9 mouse cellular contexts compared by ENCODE assay signal in the genomic region with DNA sequence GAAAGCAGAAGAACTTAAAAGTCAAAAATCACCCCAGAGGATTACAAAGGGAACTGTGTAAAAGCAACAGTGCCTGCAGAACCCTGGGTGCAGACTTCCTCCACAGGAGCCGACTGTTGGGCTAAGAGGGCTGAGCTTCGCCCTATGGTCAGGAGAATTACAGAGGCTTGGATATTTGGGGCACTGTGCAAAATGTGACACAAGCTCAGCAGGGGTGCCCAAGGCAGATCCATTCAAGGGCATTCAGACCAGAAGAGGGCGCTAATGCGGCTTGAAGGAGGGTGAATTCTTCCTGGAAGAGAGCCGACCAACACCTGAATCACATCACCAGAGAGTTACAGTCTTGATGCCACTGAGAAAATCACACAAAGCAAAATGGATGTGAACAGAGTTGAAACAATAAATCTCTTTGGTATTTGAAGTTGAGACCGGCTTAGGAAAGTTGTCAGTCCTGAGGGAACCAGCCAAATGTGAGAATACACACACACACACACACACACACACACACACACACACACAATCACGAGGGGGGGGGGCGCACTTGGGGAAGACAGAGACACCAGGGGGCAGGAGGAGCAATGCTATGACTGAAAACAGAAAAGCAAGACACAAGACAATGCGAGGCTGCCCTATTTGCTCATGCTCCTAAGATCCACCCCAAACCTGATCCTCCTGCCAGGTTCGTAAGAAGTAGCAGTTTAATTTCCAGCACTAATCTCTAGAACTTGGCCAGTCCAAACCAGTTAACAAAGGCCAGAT. TPM values are rescaled to one million over a fixed set of nuclear protein-coding genes. Genes with fewer than 3 reads are reported as not detected.
DNase-seq lines count a peak whose midpoint lies in the region; ATAC-seq and TF ChIP-seq lines count a peak whose summit lies in the region.
"Had no signal": no experiment of that assay in that cellular context is flagged by ENCODE, and none has a peak within 500 bp of the region (broad histone marks: within the 10 kb centered on the region; RNA-seq: fewer than 3 reads in every experiment).

No protein-coding gene starts in this region.

- H3K36me3 ChIP-seq in hindbrain, embryonic 10.5 days = 0 out of 2 replicates have a peak, but pooled peaks cover 3% of the 10 kb centered on the region
- no peaks in the 10 kb centered on the region for H3K36me3 ChIP-seq in hindbrain, embryonic 16.5 days (ENCODE audit: control insufficient read depth, insufficient read depth, low read length)
- peaks cover 72% of the 10 kb centered on the region for H3K36me3 ChIP-seq in E14TG2a.4 (ENCODE audit: insufficient read depth, low read length)

- peak; percentile 63 for TF ChIP-seq CTCF in E14TG2a.4 (conservative IDR thresholded peaks at IDR 0.05; ENCODE audit: low read length)

- no peak overlapping the region for H3K4me2 ChIP-seq in hindbrain, embryonic 16.5 days (ENCODE audit: low read length)
- H3K4me2 ChIP-seq: lung, embryonic 15.5 days had no signal

- 62% methylated on average over 10 of the region's 10 CpGs for WGBS in hindbrain, embryonic 10.5 days
- WGBS in hindbrain, embryonic 16.5 days = 56% methylated on average over 10 of the region's 10 CpGs

- H3K9ac ChIP-seq in hindbrain, embryonic 16.5 days (ENCODE audit: low read depth, low read length) = no peak overlapping the region
- H3K9ac ChIP-seq: lung, embryonic 15.5 days had no signal

- no peaks in the 10 kb centered on the region for H3K9me3 ChIP-seq in hindbrain, embryonic 10.5 days
- no peaks in the 10 kb centered on the region for H3K9me3 ChIP-seq in hindbrain, embryonic 16.5 days (ENCODE audit: control insufficient read depth, low read length)
- H3K9me3 ChIP-seq in E14TG2a.4 (ENCODE audit: low read length) = no peaks in the 10 kb centered on the region
- H3K9me3 ChIP-seq: lung, embryonic 15.5 days had no signal

- H3K27ac ChIP-seq in hindbrain, embryonic 10.5 days = no peak overlapping the region
- no peak overlapping the region for H3K27ac ChIP-seq in hindbrain, embryonic 16.5 days (ENCODE audit: low read depth, low read length)
- H3K27ac ChIP-seq: lung, embryonic 15.5 days had no signal

- DNase-seq in hindbrain, embryonic 10.5 days (ENCODE audit: low spot score) = peak; percentile 57
- peak; percentile 47 for DNase-seq in c-Kit-positive CD71-positive TER-119-positive erythroid progenitor cells, embryonic 14.5 days (ENCODE audit: low spot score)
- peak; percentile 58 for DNase-seq in gastrocnemius, postnatal 14 days
- peak; percentile 61 to 69 for DNase-seq in layer of hippocampus, postnatal 10 days (ENCODE audit: low spot score in 2 of 2)
- DNase-seq in naive thymus-derived CD4-positive, alpha-beta T cell, adult 2 months (ENCODE audit: low read depth) = peak; percentile 82
- peak; percentile 88 for DNase-seq in testis, postnatal 10 days (ENCODE audit: low spot score)

- no peaks in the 10 kb centered on the region for H3K4me1 ChIP-seq in hindbrain, embryonic 10.5 days (replicated peaks)
- no peaks in the 10 kb centered on the region for H3K4me1 ChIP-seq in hindbrain, embryonic 16.5 days (ENCODE audit: control insufficient read depth, insufficient read depth, low read depth, low read length)
- peaks cover 8% of the 10 kb centered on the region for H3K4me1 ChIP-seq in E14TG2a.4 (replicated peaks; ENCODE audit: low read depth, low read length)
- H3K4me1 ChIP-seq: lung, embryonic 15.5 days had no signal

- H3K27me3 ChIP-seq in hindbrain, embryonic 10.5 days (ENCODE audit: insufficient read depth, poor library complexity, severe bottlenecking) = no peaks in the 10 kb centered on the region
- no peaks in the 10 kb centered on the region for H3K27me3 ChIP-seq in hindbrain, embryonic 16.5 days (replicated peaks; ENCODE audit: control insufficient read depth, insufficient read depth, low read length)
- no peaks in the 10 kb centered on the region for H3K27me3 ChIP-seq in E14TG2a.4 (ENCODE audit: insufficient read depth, low read length)
- H3K27me3 ChIP-seq: lung, embryonic 15.5 days had no signal

- H3K4me3 ChIP-seq in hindbrain, embryonic 10.5 days = no peak overlapping the region
- H3K4me3 ChIP-seq in hindbrain, embryonic 16.5 days (ENCODE audit: low read length) = no peak overlapping the region
- H3K4me3 ChIP-seq in E14TG2a.4 (replicated peaks; ENCODE audit: low read length) = no peak overlapping the region
- H3K4me3 ChIP-seq: lung, embryonic 15.5 days had no signal

- intact Hi-C loops in gastrocnemius, postnatal 14 days (cut with DNase I; ENCODE audit: low total_unique reads) = loop anchor here (5.0 kb wide), 1 partner anchor 155 kb away; no protein-coding TSS in a partner anchor

- ATAC-seq in hindbrain, embryonic 16.5 days = no peak

RNA-seq across cellular contexts. Expression of a gene that starts 20.2 kb away (rescaled TPM):
- 7.3 and 7.6 TPM in 2 replicates for polyA plus RNA-seq in hindbrain, embryonic 10.5 days (2016; fragmentation: Nextera tagmentation; extraction: Ambion mirVana)
- polyA plus RNA-seq in hindbrain, embryonic 16.5 days (2015; fragmentation: Nextera tagmentation; extraction: Ambion mirVana) = 7.3 and 7.8 TPM in 2 replicates
- total RNA-seq in gastrocnemius, postnatal 14 days (2021) = 1 to 10 TPM; 2.3 to 2.8 TPM
- total RNA-seq in layer of hippocampus, postnatal 10 days (2021) = 1 to 10 TPM; 7.6 to 8.6 TPM

RNA-seq across cellular contexts. Expression of a gene that starts 48.6 kb away (rescaled TPM):
- 22.1 and 33.2 TPM in 2 replicates for polyA plus RNA-seq in hindbrain, embryonic 10.5 days (2016; fragmentation: Nextera tagmentation; extraction: Ambion mirVana)
- polyA plus RNA-seq in hindbrain, embryonic 16.5 days (2015; fragmentation: Nextera tagmentation; extraction: Ambion mirVana) = 25.0 and 29.5 TPM in 2 replicates
- total RNA-seq in gastrocnemius, postnatal 14 days (2021) = 10 to 100 TPM in 1 of 2 experiments, 1 to 10 TPM in 1; 8.9 to 15.3 TPM
- 10 to 100 TPM; 13.1 to 14.3 TPM for total RNA-seq in layer of hippocampus, postnatal 10 days (2021)
